Mouse (Mus musculus) MN1 (cell line): ENCODE results near the gene Fbxo11.
A peak's percentile ranks its signal among the peaks of the same experiment; 100 is the strongest.
"Not testable (repeated sequence)": the region's sequence is repeated elsewhere in the genome, so short reads cannot be mapped to it uniquely, and the experiment has no call there.

Source experiments
- DNase-seq: peaks from one replicate; pipeline ENCODE4 v3.0.0-alpha.2; 2016; ENCODE audit warnings: low spot score

Fbxo11 gene

GRCm38 (mm10) chr17:87963081-87964075 lies 101.7 kb downstream of the Fbxo11 start:
- no peak for DNase-seq

- DNase-seq, result not testable (repeated sequence)
Measured at GRCm38 (mm10) chr17:87959931-87960330, 105.2 kb downstream of the Fbxo11 start.

- DNase-seq, result not testable (repeated sequence)
Measured at GRCm38 (mm10) chr17:87959406-87959805, 105.7 kb downstream of the Fbxo11 start.

GRCm38 (mm10) chr17:87958283-87958682 lies 106.8 kb downstream of the Fbxo11 start:
- no peak for DNase-seq

- no peak for DNase-seq
Measured at GRCm38 (mm10) chr17:87957096-87957840, 107.8 kb downstream of the Fbxo11 start.

GRCm38 (mm10) chr17:87954618-87955124 lies 110.4 kb downstream of the Fbxo11 start:
- not testable (repeated sequence) for DNase-seq

- DNase-seq, result peak; percentile 45
Measured at GRCm38 (mm10) chr17:87948965-87949584, 116.0 kb downstream of the Fbxo11 start.
